Mouse (Mus musculus) hematopoietic stem cell, adult 5-6 weeks (primary cell): ENCODE measurements around the gene Tns1. TPM values are rescaled to one million over a fixed set of nuclear protein-coding genes. Genes with fewer than 3 reads are reported as not detected.

Experiments used
- ATAC-seq, 2 experiments: fragments of 125-278 bp in 1 of 2; replicated peaks in 1 of 2; 2 replicates each; pipeline ENCODE4 v1.8.0; 2016 to 2017; ENCODE audit warnings: inconsistent platforms in 2 of 2, mild to moderate bottlenecking in 2 of 2, moderate number of reproducible peaks in 2 of 2, low read depth in 1 of 2, moderate TSS enrichment in 1 of 2; ENCODE audit not compliant: low FRiP score in 2 of 2, poor library complexity in 2 of 2, severe bottlenecking in 2 of 2, insufficient read depth in 1 of 2, low TSS enrichment in 1 of 2
- total RNA-seq: library from RNA; stranded (forward); fragments of 172-1452, 232-1000 nt; gene quantifications from 2 replicates; pipeline ENCODE4 v1.2.3, GENCODE M21; 2017

The Tns1 gene
- total RNA-seq, 1 experiment from 2014 or later: 16.1 TPM

DNA sequence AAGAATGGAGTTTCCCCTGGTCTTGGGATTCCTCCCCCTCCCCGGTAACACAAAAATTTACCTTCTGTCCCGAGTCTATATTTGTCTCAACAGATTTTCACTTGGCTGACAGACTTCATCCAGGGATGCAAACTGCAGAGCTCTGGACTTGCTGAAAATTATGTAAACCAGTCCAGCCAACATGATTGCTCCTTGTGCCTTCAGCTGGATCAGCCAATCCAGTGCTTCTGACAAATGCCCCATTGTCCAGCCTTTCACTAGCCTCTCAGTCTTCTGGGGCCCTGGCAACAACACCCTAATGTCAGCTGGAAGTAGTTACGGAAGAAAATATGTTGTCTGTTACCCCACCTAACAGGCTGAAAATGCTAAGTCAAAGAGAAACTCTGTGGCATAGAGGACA, 259.9 kb downstream of the Tns1 start:
- ATAC-seq: no peak

DNA sequence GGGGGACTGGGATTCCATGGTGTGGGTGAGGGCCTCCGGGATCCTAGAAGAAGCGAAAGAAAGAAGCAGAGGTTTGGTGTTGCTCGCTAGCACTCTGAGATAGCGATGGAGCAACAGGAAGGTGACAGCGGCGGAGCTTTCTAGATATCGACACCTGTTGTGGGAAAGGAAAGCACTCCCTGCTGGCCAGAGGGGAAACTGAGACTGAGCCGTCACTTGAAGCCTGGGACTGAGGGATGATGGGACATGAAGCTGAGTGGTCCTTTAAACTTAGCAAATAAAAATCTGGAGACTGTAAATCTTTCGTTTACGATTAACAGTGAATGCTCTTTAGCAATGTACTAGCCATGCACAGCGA, 261.2 kb downstream of the Tns1 start:
- ATAC-seq: no peak; a peak in 1 of 4 replicates

DNA sequence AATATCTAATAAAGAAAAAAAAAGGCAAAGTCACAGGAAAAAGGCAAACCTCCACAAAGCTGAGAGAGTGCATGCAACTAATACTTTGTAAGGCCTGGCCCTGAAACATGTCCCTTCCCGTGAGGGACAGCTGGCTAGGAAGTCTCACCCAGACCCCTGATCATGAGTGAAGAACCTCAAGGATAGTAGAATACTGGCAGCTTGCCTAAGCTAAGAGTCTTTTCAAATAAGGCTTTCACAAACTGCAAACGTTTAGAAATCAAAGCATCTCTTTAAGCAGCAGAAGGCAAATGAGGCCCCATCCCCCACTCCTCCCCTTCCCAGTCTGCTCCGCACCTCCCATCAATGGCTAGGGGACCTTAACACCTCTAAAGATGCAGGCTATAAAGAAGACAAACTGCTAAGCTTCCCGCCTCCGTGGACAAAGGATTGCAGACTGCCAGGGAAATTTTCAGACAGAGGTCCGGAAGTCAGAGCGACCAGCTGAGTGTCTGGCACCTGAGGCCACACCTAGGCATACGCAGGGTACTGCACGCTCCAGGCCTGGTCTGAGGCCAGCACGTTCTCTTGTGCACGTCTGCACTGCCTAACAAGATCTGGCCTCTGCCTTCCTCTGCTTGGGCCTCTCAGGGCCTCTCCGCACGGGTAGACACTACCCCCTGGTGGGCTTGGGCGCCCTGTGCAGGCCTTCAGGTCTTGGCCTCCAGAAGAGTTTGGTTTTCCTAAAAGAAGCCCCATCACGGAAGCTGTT, 261.8 kb downstream of the Tns1 start:
- peak; percentile 99 for ATAC-seq

DNA sequence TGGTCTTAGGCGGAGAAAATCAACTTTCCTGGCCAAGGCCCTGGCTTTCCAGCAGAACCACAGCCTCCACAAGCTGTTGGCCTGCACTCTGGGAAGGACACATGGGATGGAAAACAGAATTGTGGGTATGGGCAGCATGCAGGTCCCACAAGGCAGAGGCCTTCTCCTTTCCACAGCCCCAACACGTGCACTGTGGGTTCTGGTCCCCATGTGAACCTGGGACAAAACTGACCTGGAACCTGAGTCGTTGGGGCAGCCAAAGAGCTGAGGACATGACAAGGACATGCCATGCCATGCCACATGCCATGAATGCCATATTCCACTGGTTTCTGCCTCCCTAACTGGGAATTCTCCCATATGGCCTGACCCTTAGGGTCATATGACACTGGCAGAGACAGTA, 263.8 kb downstream of the Tns1 start:
- ATAC-seq: no peak

Other genes starting within 250 kb of the Tns1 start
- gene Rufy4, start 1.1 kb upstream of the Tns1 start, total RNA-seq: 2.3 and 2.7 TPM in 2 replicates
- gene Cxcr2, start 29.5 kb upstream of the Tns1 start, total RNA-seq: 9.0 and 19.4 TPM in 2 replicates
- 0.15 and 0.56 TPM in 2 replicates for gene Cxcr1, start 70.2 kb upstream of the Tns1 start, total RNA-seq
- 345 and 397 TPM in 2 replicates for gene Arpc2, start 111.6 kb upstream of the Tns1 start, total RNA-seq
- gene Gpbar1, start 154.1 kb upstream of the Tns1 start, total RNA-seq: 0.15 TPM in 1 of 2 replicates, not detected in the other
- gene Aamp, start 160.3 kb upstream of the Tns1 start, total RNA-seq: 115 and 150 TPM in 2 replicates
- gene Pnkd, start 160.5 kb upstream of the Tns1 start, total RNA-seq: 12.3 and 29.0 TPM in 2 replicates
- 29.9 and 36.7 TPM in 2 replicates for gene Tmbim1, start 181.2 kb upstream of the Tns1 start, total RNA-seq
- gene Catip, start 237.7 kb upstream of the Tns1 start, total RNA-seq: 1.3 TPM in 1 of 2 replicates, not detected in the other